Mouse (Mus musculus) cerebellum, adult (tissue): ENCODE measurements around the gene Lefty2.

ENCODE experiments used
- ATAC-seq: cut with Nextera tagmentation; 2 replicates; pipeline ENCODE4 v1.9.2; 2017; ENCODE audit warnings: mild to moderate bottlenecking, moderate library complexity, mixed read lengths; ENCODE audit not compliant: insufficient number of reproducible peaks, low FRiP score, low TSS enrichment

Gene Lefty2

DNA sequence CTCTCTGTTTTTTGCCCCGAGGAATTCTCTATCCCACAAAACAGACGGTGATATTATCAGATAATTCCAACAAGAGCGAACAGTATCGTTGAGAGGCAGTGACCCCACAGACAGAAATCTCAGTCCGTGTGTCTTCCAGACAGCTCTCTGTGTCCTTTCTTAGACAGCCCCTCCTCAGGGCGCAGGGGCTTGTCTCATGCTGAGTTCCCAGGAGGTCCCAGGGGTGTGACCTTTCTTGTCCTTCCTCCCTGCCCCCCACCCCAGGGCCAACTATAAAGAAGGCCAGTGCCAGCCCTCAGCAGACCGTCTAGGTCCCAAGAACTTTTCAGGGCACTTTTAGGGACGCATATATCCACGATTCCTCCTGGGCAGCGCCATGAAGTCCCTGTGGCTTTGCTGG, at the start of gene Lefty2:
Gene Lefty2 (plus strand): TSS at position 301 of the 400 bp plus-strand sequence.
- ATAC-seq, result no peak

DNA sequence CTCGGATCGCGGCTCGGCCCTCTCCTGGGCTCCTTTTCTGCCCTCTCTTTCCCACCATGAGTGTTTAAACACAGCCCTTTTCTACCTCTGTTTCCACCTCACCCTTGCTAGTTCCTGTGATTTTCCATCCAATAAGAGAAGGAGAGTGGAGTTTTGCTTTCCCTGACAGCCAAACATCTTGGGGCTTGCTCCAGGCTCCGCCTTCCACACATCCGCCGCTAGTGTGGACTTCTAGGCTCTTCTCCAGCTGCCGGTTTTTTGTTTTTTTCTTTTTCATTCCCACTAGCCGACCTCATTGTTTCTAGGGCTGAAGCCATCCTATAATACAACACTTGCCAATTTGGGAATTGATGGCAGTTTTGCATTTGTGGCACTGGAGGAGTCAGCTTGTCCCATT, 44.8 kb upstream of the Lefty2 start:
- ATAC-seq, result peak; percentile 33

DNA sequence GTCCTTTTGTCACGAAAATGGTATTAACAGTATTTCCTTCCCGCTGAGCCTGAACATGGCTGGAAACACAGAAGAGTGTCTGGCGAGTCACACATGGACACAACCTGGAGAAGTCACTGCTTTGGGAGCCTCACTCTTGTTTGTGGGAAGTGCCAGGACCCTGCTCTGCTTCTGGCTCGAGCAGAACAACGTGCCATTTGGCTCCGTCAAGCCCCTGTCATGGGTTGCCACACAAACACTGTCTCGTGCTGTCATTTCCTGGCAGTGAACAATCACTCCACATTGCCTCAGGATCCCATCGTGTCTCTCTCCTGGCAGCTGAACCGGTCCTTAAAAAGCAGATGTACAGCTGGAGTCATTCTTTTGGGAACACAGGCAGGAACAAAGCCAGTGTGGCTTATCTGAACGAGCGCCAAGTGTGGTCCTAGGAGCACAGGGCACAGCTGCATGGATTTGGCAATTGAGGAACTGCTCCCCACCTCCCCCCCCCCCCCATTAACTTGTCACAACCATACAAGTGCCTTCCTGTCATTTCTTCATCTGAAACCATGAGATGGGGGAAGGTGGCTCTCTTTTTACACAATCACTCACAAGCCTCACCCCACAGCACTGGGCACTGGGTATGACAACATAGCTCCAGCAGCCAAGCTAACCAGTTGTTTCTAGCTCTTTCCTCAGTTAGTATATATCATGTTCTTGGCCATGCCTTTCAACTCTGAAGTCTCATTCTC, 44.2 kb upstream of the Lefty2 start:
- no peak for ATAC-seq

DNA sequence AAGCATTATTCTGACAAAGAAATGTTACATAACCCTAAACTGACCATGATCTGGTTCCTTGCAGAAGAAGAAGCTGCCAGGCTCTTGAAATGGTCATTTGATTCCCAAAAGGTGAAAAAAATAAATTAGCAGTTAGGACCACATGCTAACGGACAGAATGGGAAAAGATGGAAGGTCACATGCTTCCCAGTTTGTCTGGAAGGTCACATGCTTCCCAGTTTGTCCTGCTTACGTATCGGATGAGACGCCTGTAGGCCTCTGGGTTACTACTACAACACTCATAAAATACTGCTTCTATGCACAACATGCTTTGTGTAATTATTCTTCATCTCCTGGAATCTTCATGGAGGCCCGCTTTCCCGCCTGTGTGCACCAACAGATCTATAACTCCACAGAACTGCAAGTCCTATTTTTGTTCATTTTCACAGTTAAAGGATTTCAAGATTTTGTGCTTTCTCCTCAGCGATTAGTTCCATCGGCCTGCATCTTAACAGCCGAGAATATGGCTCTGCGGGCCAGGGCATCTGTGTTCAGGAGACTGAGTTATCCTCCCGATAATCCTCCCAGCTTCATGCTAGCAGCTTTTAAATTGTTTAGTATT, 43.1 kb upstream of the Lefty2 start:
- no peak for ATAC-seq

DNA sequence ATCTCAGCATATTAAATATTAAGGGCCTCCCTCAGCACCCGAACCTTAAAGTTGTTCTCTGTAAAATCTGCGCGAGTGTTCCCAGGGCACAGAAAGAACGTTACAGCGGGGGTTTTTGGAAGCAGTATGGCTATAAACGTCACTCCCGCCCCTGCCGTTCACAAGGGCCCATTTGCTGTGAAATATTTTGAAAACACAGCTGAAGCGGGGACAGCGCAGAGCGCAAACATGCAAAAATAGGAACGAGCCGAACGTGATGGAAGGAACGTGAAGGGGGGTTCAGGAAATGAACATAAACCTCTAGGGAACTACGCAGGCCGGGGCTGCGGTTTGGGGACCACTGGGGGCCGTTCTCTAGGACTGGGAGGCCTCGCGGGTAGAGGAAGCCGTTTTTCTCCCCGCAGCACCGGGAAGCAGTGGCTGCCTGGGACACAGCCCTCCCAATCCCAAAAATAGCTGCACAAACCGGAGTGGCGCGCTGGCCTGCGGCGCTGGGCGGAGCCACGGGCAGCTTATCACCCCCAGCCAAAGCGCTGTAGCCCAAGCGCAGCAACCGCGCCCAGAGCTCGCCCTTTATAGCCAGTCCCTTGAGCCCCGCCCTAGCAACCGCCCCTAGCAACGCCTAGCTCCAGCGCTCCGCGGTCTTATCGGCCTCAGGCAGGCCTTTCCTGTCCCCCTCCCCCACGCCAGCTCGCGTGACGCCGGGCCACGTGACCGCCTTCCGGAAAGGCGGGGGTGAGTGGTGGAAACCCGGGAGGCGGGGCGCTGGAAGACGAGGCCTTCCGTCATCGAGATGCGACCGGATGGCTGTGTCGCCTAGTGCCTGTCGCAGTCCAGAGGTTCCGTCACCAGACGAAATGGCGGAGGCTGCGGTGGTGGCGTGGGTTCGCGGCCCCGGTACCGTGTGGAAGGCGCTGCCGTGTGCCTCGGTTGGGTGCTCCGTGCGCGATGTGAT, 42.3 kb upstream of the Lefty2 start, which contains the start of gene Sde2:
Gene Sde2 (plus strand): TSS at position 812 of the 955 bp plus-strand sequence.
- peak; percentile 95 for ATAC-seq

DNA sequence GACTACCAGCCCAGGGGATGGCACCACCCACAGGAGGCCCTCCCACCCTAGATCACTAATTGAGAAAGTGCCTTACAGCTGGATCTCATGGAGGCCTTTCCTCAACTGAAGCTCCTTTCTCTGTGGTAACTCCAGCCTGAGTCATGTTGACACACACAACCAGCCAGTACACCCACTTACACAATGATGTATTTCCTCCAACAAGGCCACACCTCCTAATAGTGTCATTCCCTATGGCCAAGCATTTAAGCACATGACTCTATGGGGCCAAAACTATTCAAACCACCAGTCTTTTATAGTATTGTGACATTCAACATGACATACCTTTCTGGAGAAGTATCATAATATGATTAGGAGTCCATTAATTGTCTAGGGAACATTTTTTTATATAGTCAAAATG, 34.1 kb upstream of the Lefty2 start:
- ATAC-seq, result no peak

DNA sequence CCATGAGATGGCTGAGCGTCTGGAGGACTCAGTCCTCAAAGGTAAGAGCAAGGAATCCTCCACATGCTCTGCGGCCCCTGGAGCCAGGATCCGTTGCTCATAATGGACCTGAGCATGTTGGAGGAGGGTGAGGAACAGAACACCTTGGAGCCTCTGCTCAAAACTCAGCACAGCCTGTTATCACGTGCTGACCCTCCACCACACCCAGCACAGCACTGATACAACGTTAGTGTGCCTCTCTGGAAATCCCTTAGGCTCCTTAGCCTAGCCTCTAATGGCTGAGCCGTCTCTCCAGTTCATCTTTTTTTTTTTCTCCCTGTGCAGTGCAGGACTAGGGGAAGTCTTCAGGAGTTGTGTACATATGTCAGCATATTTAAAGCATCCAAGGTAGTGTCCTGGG, 32.9 kb upstream of the Lefty2 start:
- no peak for ATAC-seq

DNA sequence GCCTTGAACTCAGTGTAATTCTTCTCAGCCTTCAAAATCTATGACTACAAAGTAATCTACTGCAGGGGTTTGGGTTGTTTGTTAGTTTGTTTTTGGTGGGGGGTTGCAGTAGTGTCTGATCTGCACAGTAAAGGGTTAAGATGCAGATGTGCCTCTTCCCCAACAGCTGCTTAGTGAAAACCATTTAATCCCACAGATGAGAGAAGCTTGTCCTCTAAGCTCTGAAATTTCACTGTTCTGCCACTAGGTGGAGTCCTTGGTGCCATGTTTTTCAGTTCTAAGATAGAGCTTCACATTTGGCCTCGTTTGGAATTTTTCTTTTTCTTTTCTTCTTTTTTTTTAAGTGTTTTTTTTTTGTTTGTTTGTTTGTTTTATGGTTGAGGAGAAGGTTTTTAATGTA, 29.3 kb upstream of the Lefty2 start:
- ATAC-seq, result no peak

DNA sequence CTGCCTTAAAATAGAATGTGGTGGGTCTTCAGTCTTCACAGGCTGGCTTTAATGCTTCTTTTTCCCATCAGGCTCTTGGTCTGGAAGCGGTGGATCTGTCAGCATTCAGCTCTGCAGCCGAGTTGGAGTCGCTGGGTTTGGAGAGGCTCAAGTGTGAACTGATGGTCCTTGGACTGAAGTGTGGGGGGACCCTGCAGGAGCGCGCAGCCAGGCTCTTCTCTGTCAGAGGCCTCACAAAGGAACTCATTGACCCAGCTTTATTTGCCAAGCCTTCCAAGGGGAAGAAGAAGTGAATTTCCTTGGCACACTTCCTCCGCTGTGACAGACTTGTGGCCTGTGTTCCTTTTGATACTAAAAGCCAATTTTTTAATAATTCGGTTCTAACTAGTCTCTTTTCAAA, 26.9 kb upstream of the Lefty2 start:
- no peak for ATAC-seq

DNA sequence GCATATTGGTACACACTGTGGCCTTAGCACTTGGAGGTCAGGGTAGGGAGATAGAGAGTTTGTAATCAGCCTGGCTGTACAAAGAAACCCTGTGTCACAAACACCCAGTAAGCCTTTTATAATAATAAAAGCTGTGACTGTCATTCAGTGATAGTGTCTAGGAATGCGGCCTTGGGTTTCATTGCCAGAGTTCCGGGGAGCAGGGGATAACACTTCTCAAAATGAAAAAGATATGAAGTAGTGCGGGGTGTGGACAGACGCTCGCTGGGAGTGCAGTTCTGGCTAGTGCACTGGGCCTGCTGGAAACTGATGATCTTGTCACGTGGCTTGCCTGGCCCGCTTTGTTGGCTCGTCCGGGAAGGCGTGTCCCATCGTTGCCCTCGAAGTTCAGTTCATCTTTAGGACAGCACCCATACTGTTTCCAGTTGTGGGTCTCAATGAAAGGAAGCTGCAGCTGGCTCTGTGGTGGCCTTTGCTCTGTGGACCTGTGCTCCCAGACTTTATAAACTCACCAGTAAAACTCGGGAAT, 22.7 kb upstream of the Lefty2 start:
- ATAC-seq, result no peak

DNA sequence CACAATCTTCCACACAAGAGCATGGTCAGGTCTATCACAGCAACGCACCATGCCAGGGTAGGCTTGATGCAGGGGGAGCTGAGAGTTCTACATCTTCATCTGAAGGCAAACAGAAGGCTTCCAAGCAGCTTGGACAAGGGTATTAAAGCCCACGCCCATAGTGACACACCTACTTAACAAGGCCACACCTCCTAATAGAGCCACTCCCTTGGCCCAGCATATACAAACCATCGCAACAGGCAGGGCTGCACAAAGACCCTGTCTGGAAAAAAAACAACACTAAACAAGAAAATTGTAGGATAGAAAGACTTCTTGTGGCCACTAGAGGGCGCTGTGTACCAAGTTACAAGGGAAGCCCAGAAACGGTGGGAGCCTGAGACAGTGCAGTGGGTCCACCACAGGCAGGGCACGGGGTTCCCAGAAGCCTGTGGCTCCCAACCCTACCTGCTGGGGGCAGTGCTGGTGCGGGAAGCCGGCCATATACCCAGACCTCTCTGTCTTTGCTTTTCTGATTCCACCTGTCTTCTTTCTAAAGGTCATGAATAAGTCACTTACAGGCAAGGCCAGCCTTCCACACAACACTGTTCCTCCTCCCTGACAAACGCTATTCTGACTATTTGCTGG, 18.9 kb upstream of the Lefty2 start:
- ATAC-seq, result peak; percentile 66; the same call in 1 of the 2 replicates

DNA sequence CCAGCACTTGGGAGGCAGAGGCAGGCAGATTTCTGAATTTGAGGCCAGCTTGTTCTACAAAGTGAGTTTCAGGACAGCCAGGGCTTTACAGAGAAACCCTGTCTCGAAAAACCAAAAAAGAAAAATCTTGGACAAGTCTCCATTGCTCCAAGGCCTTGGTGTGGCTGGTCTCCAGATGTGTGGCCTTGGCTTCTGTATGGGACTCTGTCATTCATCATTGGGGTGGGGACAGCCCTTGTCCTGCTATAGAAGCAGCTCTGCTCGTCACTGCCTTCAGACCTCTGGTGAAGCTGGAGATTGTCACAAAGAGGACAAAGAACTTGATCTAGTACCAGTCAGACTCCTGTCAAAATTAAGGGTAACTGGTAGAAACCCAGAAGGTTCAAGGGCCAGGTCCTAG, 18.3 kb upstream of the Lefty2 start:
- no peak for ATAC-seq

DNA sequence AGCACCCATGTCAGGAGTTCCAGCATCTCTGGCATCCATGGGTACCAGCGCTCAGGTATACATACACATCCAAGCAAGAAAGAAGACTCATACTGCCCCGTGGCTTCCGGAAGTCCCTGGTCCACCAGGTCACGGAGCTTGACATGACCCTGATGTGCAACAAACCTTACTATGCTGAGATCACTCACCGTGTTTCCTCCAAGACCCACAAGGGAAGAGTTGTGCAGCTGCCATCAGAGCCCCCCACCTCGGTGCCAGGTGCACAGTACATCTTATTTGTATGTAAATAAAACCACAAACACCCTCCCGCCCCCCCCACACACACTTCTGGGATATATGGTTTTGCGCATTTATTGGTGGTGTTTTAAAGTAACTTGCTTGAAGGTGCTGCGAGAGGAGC, 17.8 kb upstream of the Lefty2 start:
- ATAC-seq, result no peak

DNA sequence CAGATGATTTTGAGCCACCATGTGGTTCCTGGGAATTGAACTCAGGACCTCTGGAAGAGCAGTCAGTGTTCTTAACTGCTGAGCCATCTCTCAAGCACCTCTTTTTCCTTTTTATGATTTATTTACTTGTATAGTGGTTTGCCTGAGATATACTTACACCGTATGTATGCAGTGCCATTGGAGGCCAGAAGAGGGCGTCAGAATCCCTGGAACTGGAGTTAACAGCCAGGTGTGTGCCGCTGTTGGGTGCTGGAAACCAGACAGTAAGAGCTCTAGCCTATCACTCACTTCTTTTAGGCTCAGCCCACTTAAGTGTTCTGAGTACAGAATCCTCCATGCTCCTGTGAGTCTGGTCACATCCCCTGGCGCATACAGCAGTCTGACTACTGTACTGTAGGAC, 15.4 kb upstream of the Lefty2 start:
- no peak for ATAC-seq

DNA sequence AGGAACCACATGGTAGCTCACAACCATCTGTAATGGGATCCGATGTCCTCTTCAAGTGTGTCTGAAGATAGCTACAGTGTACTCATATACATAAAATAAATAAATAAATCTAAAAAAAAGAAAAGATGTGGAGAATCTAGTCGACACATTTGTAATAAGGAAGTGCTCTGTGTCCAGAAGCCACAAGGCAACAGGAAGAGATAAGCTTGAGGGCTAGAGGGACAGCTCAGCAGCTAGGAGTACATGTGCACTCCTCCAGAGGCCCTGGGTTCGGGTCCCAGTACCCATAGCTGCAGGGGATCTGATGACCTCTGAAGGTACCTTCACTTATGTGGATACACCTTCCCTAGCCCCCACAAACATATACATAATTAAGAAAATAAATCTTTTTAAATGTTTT, 11.1 kb upstream of the Lefty2 start:
- ATAC-seq, result no peak

DNA sequence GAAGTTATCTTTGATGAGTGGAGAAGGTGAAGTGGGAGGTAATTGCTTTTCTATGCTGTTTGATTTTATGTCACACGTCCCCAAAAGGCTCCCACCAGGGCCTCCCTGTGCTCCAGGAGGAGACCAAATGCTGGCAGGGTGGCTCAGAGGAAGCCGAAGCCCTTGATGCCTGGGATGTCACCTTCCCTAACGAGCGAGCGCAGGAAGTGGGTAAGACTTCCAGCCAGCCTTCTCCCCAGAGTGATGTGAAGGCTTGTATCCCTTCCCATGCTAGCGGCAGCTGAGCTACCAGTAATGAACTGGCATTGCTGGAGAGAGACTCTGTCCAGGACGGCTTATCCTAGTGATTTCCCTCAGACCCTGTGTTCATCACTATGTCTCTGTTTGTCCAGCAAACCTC, 9.2 kb upstream of the Lefty2 start:
- ATAC-seq, result no peak

DNA sequence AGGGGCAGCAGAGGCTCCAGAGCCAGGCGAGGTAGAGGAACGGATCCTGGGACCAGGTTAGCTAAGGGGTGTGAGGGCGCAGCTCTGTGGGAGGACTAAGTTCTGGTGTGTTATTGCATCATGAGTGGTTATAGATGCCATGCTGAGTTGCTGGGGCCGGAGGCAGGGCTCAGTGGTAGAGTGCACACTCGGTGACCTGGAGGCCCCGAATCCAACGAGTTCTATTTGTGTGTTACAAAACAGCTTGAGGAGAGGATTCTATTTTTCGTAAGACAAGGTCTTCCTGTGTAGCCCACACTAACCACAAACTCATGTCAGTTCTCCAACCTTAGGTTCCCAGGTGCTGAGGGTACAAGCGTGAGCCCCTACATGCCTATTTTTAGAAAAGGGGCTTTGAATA, 8.4 kb upstream of the Lefty2 start:
- ATAC-seq, result no peak

DNA sequence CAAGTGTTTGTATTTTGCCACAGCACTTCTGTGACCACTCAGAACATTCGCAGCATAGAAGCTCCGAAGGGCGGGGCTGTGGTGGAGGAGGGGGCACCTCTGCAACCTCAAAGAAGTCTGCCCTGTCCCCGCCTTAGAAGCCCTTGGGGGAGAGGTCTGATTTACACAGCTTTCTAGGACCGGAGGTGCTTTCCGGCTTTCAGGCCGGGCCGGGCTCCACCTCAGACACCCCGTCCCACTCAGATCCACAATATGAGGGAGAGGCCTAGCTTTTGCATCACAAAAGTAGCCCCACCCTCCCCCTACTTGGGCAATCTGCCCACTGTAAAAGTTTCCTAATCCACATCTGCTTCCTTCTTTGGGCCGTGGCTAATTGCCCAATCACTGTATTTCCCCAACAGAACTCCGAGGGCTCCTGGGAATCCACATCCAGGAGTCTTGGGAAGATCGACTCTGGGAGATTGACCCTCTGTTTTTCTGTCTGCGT, 4.3 kb upstream of the Lefty2 start:
- ATAC-seq, result no peak

DNA sequence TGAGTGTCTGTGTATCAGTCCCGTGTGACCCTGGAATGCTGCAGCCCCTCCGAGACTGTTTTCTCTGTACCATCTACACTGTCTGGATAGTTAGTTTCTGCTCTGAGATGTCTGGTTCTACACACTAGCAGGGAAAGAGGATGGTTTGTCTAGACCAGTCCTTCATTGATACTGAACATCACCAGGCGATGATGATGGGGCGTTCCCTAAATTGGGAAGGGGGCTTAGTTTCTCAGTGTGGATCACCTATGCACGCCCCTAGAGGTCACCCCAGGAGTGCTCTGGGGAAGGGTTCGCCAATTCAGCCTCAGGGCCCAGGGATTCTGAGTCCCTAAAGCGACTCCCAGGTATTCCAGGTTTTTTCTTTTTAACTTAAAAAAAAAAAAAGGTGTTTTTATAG, 3.7 kb upstream of the Lefty2 start:
- no peak for ATAC-seq

DNA sequence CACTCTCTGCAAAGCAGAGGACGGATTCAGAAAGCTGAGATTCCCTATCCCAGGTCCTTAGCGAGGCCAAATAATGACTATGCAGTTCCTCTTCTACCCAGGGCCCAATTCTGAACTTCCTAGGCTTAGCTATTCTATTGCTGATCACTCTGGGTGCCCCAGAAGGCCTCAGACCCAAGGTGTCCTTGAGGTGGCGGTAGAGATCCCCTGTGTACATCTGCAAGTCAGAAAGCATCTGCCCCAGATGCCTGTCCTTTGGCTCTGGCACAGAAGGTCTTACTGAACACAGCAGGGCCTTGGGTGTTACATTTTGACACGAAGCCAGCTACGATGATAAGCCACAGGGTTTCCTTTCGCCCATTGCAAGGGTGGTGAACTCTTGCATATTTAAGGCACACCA, 3.1 kb upstream of the Lefty2 start:
- ATAC-seq, result no peak
